Mouse (Mus musculus) cerebellum, adult 2 months (tissue): ENCODE data around the gene Clic1.

Experiments used
- CTCF ChIP-seq: fragments of 200-500 bp; IDR thresholded peaks from 2 replicates; pipeline ENCODE4 v1.5.1; 2011; ENCODE audit warnings: low read depth, mild to moderate bottlenecking, control low read depth, low read length, moderate library complexity, borderline replicate concordance; ENCODE audit not compliant: insufficient read depth
- POLR2A ChIP-seq: fragments of 200-500 bp; IDR thresholded peaks from 2 replicates; pipeline ENCODE4 v1.6.1; 2011; ENCODE audit warnings: low read length, control low read depth, borderline replicate concordance; ENCODE audit not compliant: insufficient read depth

GRCm38 (mm10) chr17:35021842-35022477 is 27.8 kb upstream of the Clic1 start:
- TF ChIP-seq CTCF (no peak), POLR2A (no peak)
